Mouse (Mus musculus): ENCODE data around the gene Maml3. TPM values are rescaled to one million over a fixed set of nuclear protein-coding genes. Genes with fewer than 3 reads are reported as not detected.
A peak's percentile ranks its signal among the peaks of the same experiment; 100 is the strongest.

The Maml3 gene
- polyA plus RNA-seq, 1 experiment from 2014 or later, result 6.5 TPM

GRCm38 (mm10) chr3:51713233-51713632 is 391.6 kb downstream of the Maml3 start:
- no peaks in the 10 kb centered on the region for H3K36me3 ChIP-seq (ENCODE audit: control insufficient read depth, insufficient read depth, low read length)
- no peaks in the 10 kb centered on the region for H3K27me3 ChIP-seq (replicated peaks; ENCODE audit: control insufficient read depth, insufficient read depth, low read length)
- H3K4me3 ChIP-seq (ENCODE audit: low read depth, low read length), result no peak overlapping the region
- DNase-seq (ENCODE audit: low spot score), result no peak
- H3K9me3 ChIP-seq (ENCODE audit: control insufficient read depth, low read length), result no peaks in the 10 kb centered on the region
- ATAC-seq (replicated peaks; ENCODE audit: low FRiP score, low TSS enrichment, low read depth), result no peak
- no peak overlapping the region for H3K27ac ChIP-seq (ENCODE audit: low read depth)
- no peak overlapping the region for H3K9ac ChIP-seq (ENCODE audit: low read length)
- 21% methylated on average over 8 of the region's 8 CpGs for WGBS
- peaks cover 21% of the 10 kb centered on the region for H3K4me1 ChIP-seq (replicated peaks; ENCODE audit: control insufficient read depth, insufficient read depth, low read length)
- no peak overlapping the region for H3K4me2 ChIP-seq (ENCODE audit: low read length)

DNA sequence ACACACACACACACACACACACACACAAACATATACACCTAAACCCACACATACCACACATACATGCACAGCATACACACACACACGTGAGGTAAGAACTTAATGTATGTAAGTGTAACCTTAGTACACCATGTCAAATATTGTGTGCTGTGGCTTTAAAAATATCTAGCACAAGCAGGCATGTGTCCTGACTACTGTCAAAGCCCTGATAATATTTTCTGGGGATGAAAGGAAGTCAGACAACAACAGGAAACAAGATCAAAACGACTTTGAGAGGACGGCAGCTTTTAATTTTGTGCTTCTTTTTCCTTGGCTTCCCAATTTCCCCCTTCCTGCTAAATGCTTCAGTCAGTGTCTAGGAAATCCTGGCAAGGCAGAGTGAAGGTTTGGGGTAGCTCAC is 392.5 kb downstream of the Maml3 start:
- no peak overlapping the region for H3K27ac ChIP-seq (ENCODE audit: low read depth)
- no peak for DNase-seq (ENCODE audit: low spot score)

DNA sequence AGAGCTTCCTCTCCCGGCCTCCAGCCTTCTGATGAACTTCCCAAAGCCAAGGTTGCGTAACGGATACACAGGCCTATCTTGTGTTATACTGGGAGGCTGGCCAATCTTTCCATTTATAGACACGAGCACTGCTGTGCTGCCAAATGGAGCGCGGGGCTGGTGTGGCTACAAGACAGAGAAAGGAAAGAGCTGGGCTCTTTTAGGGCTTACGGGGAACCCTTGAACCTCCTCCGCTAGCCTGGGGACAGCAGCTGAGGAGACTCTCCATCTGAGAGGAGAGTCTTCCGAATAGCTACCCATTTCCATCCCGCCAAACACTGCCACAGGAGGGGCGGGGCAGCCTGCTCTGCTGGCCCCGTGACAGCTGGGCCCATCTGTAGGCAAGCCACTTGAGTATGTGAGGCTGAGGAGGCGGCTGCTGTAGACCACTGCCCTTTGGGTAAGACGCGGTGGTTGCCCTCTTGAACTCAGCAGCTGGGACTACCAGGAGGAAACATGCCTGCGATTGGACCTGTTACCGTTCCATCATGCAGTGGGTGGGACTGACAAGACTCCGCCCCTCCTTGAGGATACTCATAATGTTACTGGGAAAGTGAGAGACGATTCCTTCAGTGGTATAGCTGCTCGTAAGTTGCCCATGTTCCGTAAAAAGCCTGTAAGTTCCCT is 396.0 kb downstream of the Maml3 start:
- 51% methylated on average over 21 of the region's 21 CpGs for WGBS
- H3K9ac ChIP-seq (ENCODE audit: low read length), result no peak overlapping the region

More for the DNA sequence above, 392.5 kb downstream of the Maml3 start:
- no peak overlapping the region for H3K9ac ChIP-seq (ENCODE audit: low read length)
- H3K4me2 ChIP-seq (ENCODE audit: low read length), result no peak overlapping the region
- no peak overlapping the region for H3K4me3 ChIP-seq (ENCODE audit: low read depth, low read length)
- H3K36me3 ChIP-seq (ENCODE audit: control insufficient read depth, insufficient read depth, low read length), result no peaks in the 10 kb centered on the region
- no peaks in the 10 kb centered on the region for H3K27me3 ChIP-seq (replicated peaks; ENCODE audit: control insufficient read depth, insufficient read depth, low read length)
- no peak for ATAC-seq (replicated peaks; ENCODE audit: low FRiP score, low TSS enrichment, low read depth)
- peaks cover 19% of the 10 kb centered on the region for H3K4me1 ChIP-seq (replicated peaks; ENCODE audit: control insufficient read depth, insufficient read depth, low read length)
- 0 out of 2 replicates have a peak, but pooled peaks cover 2% of the 10 kb centered on the region for H3K9me3 ChIP-seq (ENCODE audit: control insufficient read depth, low read length)
- WGBS, result 23% methylated on average over 3 of the region's 3 CpGs

DNA sequence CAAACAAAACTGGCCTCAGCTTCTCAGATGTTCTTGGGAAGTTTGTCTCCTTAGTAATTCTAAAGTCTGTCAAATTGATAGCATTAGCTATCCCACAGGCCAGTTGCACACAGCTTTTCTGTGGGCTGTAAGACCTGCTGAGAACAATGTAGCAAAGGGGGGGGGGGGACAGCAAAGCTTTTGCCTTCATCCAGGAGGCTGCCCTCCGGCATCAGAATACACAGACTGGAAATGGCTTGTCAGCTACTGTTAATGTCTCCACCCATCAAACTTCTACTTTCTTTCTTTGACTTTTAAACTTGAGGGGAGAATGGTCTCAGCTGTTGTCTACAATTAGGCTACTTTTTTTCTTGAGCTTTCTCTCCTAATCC is 396.5 kb downstream of the Maml3 start:
- Histone ChIP-seq H3K4me1 (replicated peaks; ENCODE audit: control insufficient read depth, insufficient read depth, low read length) (peaks cover 19% of the 10 kb centered on the region; the same call in 1 of the 2 replicates), H3K4me3 (ENCODE audit: low read depth, low read length) (no peak overlapping the region), H3K4me2 (ENCODE audit: low read length) (peak overlapping the region; percentile 33; the same call in 1 of the 2 replicates), H3K9me3 (ENCODE audit: control insufficient read depth, low read length) (0 out of 2 replicates have a peak, but pooled peaks cover 2% of the 10 kb centered on the region), H3K27ac (ENCODE audit: low read depth) (peak overlapping the region; percentile 86), H3K27me3 (replicated peaks; ENCODE audit: control insufficient read depth, insufficient read depth, low read length) (no peaks in the 10 kb centered on the region), H3K36me3 (ENCODE audit: control insufficient read depth, insufficient read depth, low read length) (no peaks in the 10 kb centered on the region), H3K9ac (ENCODE audit: low read length) (no peak overlapping the region)
- DNase-seq (ENCODE audit: low spot score) (no peak), ATAC-seq (replicated peaks; ENCODE audit: low FRiP score, low TSS enrichment, low read depth) (no peak)
- WGBS, result 38% methylated on average over 1 of the region's 1 CpGs

More for the DNA sequence above, 396.0 kb downstream of the Maml3 start:
- Histone ChIP-seq H3K4me1 (replicated peaks; ENCODE audit: control insufficient read depth, insufficient read depth, low read length) (peaks cover 23% of the 10 kb centered on the region; the same call in 1 of the 2 replicates), H3K9me3 (ENCODE audit: control insufficient read depth, low read length) (0 out of 2 replicates have a peak, but pooled peaks cover 2% of the 10 kb centered on the region), H3K27ac (ENCODE audit: low read depth) (peak overlapping the region; percentile 86), H3K36me3 (ENCODE audit: control insufficient read depth, insufficient read depth, low read length) (no peaks in the 10 kb centered on the region), H3K4me2 (ENCODE audit: low read length) (peak overlapping the region; percentile 33), H3K4me3 (ENCODE audit: low read depth, low read length) (no peak overlapping the region), H3K27me3 (replicated peaks; ENCODE audit: control insufficient read depth, insufficient read depth, low read length) (no peaks in the 10 kb centered on the region)
- DNase-seq (ENCODE audit: low spot score) (peak; percentile 81), ATAC-seq (replicated peaks; ENCODE audit: low FRiP score, low TSS enrichment, low read depth) (peak; percentile 75)

GRCm38 (mm10) chr3:51705220-51705619 is 399.7 kb downstream of the Maml3 start:
- H3K4me2 ChIP-seq (ENCODE audit: low read length), result no peak overlapping the region
- no peak overlapping the region for H3K9ac ChIP-seq (ENCODE audit: low read length)
- no peaks in the 10 kb centered on the region for H3K36me3 ChIP-seq (ENCODE audit: control insufficient read depth, insufficient read depth, low read length)
- no peak overlapping the region for H3K4me3 ChIP-seq (ENCODE audit: low read depth, low read length)
- peaks cover 29% of the 10 kb centered on the region for H3K4me1 ChIP-seq (replicated peaks; ENCODE audit: control insufficient read depth, insufficient read depth, low read length)
- no peaks in the 10 kb centered on the region for H3K27me3 ChIP-seq (replicated peaks; ENCODE audit: control insufficient read depth, insufficient read depth, low read length)
- DNase-seq (ENCODE audit: low spot score), result no peak
- H3K9me3 ChIP-seq (ENCODE audit: control insufficient read depth, low read length), result 0 out of 2 replicates have a peak, but pooled peaks cover 2% of the 10 kb centered on the region
- 86% methylated on average over 7 of the region's 7 CpGs for WGBS
- ATAC-seq (replicated peaks; ENCODE audit: low FRiP score, low TSS enrichment, low read depth), result no peak
- no peak overlapping the region for H3K27ac ChIP-seq (ENCODE audit: low read depth)

DNA sequence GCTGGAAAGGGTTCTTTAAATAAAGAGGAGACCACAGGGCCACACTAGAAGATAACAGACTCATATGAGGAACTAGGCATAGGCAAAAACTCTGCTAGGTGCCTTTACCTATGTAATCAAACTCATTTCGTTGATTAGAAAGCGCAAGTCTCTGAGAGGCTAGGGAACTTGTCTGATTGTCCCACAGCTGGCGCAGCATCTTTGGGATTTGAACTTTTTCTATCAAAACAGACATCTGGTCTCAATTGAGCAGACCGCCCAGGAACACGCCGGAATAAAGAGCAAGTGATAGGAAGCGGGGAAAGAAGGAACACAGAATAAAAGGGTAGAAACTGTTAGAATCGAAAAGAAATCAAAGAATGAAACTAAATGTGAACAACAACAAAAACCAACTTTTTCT is 401.4 kb downstream of the Maml3 start:
- no peak for DNase-seq (ENCODE audit: low spot score)
- Histone ChIP-seq H3K4me3 (ENCODE audit: low read depth, low read length) (no peak overlapping the region), H3K9me3 (ENCODE audit: control insufficient read depth, low read length) (0 out of 2 replicates have a peak, but pooled peaks cover 2% of the 10 kb centered on the region), H3K27ac (ENCODE audit: low read depth) (no peak overlapping the region), H3K4me1 (replicated peaks; ENCODE audit: control insufficient read depth, insufficient read depth, low read length) (peaks cover 30% of the 10 kb centered on the region), H3K36me3 (ENCODE audit: control insufficient read depth, insufficient read depth, low read length) (no peaks in the 10 kb centered on the region), H3K4me2 (ENCODE audit: low read length) (no peak overlapping the region), H3K9ac (ENCODE audit: low read length) (no peak overlapping the region), H3K27me3 (replicated peaks; ENCODE audit: control insufficient read depth, insufficient read depth, low read length) (no peaks in the 10 kb centered on the region)
- no peak for ATAC-seq (replicated peaks; ENCODE audit: low FRiP score, low TSS enrichment, low read depth)
- WGBS, result 88% methylated on average over 8 of the region's 8 CpGs

DNA sequence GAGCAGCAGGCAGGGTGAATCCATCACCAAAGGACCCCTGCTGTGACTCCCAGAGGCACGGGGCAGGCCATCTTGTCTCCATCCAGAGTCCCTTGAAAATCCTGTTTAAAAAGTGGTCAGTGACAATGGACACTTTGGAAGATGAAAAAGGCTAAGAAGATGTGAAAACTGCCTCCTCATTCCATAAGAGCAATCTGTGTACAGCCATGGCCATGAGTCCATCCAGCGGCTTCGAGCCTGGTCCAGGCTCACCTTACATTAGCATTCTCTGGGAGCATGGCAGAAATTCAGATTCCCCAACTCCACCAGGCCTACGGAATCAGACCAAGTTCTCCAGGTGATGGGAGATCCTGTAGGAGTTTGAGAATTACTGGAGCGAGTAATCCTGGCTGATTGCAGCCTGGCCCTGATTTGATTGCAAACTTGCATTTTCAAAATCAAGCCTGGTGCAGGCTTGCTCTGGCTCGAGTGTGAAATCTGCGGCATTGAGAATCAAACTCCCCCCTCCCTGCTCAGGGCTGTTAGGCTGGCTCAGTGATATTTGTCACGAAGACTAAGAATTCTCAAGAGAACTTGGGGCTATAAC is 402.1 kb downstream of the Maml3 start:
- H3K4me3 ChIP-seq (ENCODE audit: low read depth, low read length), result no peak overlapping the region
- H3K27ac ChIP-seq (ENCODE audit: low read depth), result peak overlapping the region; percentile 75; the same call in 1 of the 2 replicates
- peaks cover 25% of the 10 kb centered on the region for H3K4me1 ChIP-seq (replicated peaks; ENCODE audit: control insufficient read depth, insufficient read depth, low read length)
- 85% methylated on average over 8 of the region's 8 CpGs for WGBS
- H3K9me3 ChIP-seq (ENCODE audit: control insufficient read depth, low read length), result 0 out of 2 replicates have a peak, but pooled peaks cover under 1% of the 10 kb centered on the region
- no peaks in the 10 kb centered on the region for H3K27me3 ChIP-seq (replicated peaks; ENCODE audit: control insufficient read depth, insufficient read depth, low read length)
- no peak overlapping the region for H3K4me2 ChIP-seq (ENCODE audit: low read length)
- ATAC-seq (replicated peaks; ENCODE audit: low FRiP score, low TSS enrichment, low read depth) (no peak), DNase-seq (ENCODE audit: low spot score) (no peak)
- H3K9ac ChIP-seq (ENCODE audit: low read length), result no peak overlapping the region
- no peaks in the 10 kb centered on the region for H3K36me3 ChIP-seq (ENCODE audit: control insufficient read depth, insufficient read depth, low read length)

- H3K27ac ChIP-seq (ENCODE audit: low read depth), result peak overlapping the region; percentile 75
- H3K9ac ChIP-seq (ENCODE audit: low read length), result peak overlapping the region; percentile 39
- peak overlapping the region; percentile 35; the same call in 1 of the 2 replicates for H3K4me3 ChIP-seq (ENCODE audit: low read depth, low read length)
- H3K9me3 ChIP-seq (ENCODE audit: control insufficient read depth, low read length), result no peaks in the 10 kb centered on the region
- peak; percentile 73 for ATAC-seq (replicated peaks; ENCODE audit: low FRiP score, low TSS enrichment, low read depth)
- peak overlapping the region; percentile 59 for H3K4me2 ChIP-seq (ENCODE audit: low read length)
- 12% methylated on average over 13 of the region's 13 CpGs for WGBS
- H3K27me3 ChIP-seq (replicated peaks; ENCODE audit: control insufficient read depth, insufficient read depth, low read length), result no peaks in the 10 kb centered on the region
- DNase-seq (ENCODE audit: low spot score), result peak; percentile 70
- no peaks in the 10 kb centered on the region for H3K36me3 ChIP-seq (ENCODE audit: control insufficient read depth, insufficient read depth, low read length)
- peaks cover 25% of the 10 kb centered on the region for H3K4me1 ChIP-seq (replicated peaks; ENCODE audit: control insufficient read depth, insufficient read depth, low read length)
Measured at GRCm38 (mm10) chr3:51701950-51702349, 402.9 kb downstream of the Maml3 start.

Measured in intestine, embryonic 14.5 days (tissue).